Mouse (Mus musculus) spleen, adult 2 months (tissue): ENCODE results near the gene Prss44. TPM values are rescaled to one million over a fixed set of nuclear protein-coding genes. Genes with fewer than 3 reads are reported as not detected.

Experiments
- DNase-seq, 2 experiments: peaks; one replicate each; pipeline versions ENCODE4 v3.0.0 to v3.0.0-alpha.2; 2012 to 2021; ENCODE audit warnings: low spot score in 2 of 2, low read depth in 1 of 2
- H3K27ac ChIP-seq: fragments of 200-500 bp; 2 replicates; pipeline ENCODE4 v1.5.1; 2012; ENCODE audit warnings: low read length, inconsistent platforms; ENCODE audit not compliant: insufficient read depth
- H3K27me3 ChIP-seq: fragments of 200-500 bp; 2 replicates; pipeline ENCODE4 v1.6.1; 2012; ENCODE audit warnings: mild to moderate bottlenecking, moderate library complexity, low read length, inconsistent platforms; ENCODE audit not compliant: control insufficient read depth, insufficient read depth
- H3K36me3 ChIP-seq: fragments of 200-500 bp; 2 replicates; pipeline ENCODE4 v1.6.1; 2012; ENCODE audit warnings: mild to moderate bottlenecking, low read length, inconsistent platforms; ENCODE audit not compliant: control insufficient read depth, insufficient read depth
- H3K4me1 ChIP-seq: fragments of 200-500 bp; 2 replicates; pipeline ENCODE4 v1.6.1; 2011; ENCODE audit warnings: inconsistent platforms; ENCODE audit not compliant: control insufficient read depth, insufficient read depth, insufficient read length
- H3K4me3 ChIP-seq: fragments of 200-500 bp; 2 replicates; pipeline ENCODE4 v1.5.1; 2011; ENCODE audit warnings: mild to moderate bottlenecking, inconsistent platforms; ENCODE audit not compliant: insufficient read depth, insufficient read length; ENCODE audit errors: extremely low read depth
- CTCF ChIP-seq: fragments of 200-500 bp; IDR thresholded peaks from 2 replicates; pipeline ENCODE4 v1.5.1; 2011; ENCODE audit warnings: mild to moderate bottlenecking, inconsistent platforms; ENCODE audit not compliant: insufficient read depth, insufficient read length, insufficient replicate concordance; ENCODE audit errors: extremely low read depth
- POLR2A ChIP-seq: fragments of 200-500 bp; IDR thresholded peaks from 2 replicates; pipeline ENCODE4 v1.6.1; 2011; ENCODE audit warnings: low read depth, low read length, inconsistent platforms
- WGBS: fragments of 180-500 bp; shearing (Covaris S2); methylation state at CpG from one replicate; pipeline ENCODE4 v1.1.7; 2018; 5-methylcytosine and 5-hydroxymethylcytosine counted together
- polyA plus RNA-seq: library from polyadenylated mRNA; depleted of rRNA; stranded (reverse); fragments of >200 nt; gene quantifications from 2 replicates; pipeline ENCODE4 v1.2.3, GENCODE M21; 2012; rRNA removed

Gene Prss44
- polyA plus RNA-seq, 1 experiment: not detected

DNA sequence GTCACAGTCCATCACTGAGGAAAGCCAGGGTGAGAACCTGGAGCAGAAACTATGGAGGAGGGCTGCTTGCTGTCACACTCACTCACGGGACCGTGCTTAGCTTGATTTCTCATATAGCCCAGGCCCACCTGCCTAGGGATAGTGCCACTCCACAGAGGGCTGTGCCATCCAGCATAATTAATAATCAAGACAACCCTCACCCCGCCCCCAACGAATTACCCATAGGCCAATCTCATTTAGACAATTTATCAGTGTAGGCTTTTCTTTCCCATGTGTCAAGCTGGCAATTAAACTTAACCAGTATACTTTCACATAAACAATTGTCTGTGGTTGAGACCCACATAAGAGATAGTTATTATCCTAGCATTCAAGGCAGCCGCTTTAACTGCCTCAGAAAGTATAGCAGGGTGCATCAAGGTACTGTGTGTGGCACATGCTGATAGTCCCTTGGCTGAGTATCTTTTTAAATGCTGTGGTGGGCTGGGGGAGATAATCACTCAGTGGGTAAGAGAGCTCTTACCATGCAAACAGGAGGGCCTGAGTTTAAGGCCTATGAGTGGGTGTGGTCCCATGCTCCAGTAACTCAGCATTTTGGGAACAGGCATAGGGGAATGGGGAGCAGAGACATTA lies 45.3 kb downstream of the Prss44 start:
- Histone ChIP-seq H3K4me1 (peaks cover 4% of the 10 kb centered on the region; the same call in 1 of the 2 replicates), H3K27ac (no peak overlapping the region), H3K36me3 (no peaks in the 10 kb centered on the region), H3K4me3 (no peak overlapping the region), H3K27me3 (peaks cover 7% of the 10 kb centered on the region; the same call in 1 of the 2 replicates)
- WGBS: 78% methylated on average over 5 of the region's 5 CpGs
- no peak for TF ChIP-seq CTCF
- TF ChIP-seq POLR2A: no peak
- no peak for DNase-seq

DNA sequence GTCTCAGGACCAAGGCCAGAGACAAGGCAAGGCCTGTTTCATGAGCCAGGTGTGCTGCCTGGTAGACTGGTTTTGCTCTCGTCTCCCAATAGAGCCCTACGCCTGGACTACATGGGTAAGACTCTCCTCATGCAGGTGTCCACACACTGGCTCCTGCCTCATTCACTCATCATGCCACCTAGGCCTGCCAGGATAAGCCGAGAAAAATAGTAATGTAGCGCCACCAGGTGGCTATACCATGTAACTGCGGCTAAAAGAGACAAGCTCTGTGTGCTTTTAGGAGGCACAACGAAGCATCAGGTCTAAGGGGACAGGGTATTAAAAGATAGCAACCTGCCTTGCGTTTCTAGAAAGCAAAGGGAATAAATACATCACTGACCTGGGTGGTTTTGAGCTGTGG lies 57.2 kb downstream of the Prss44 start:
- Histone ChIP-seq H3K4me1 (no peaks in the 10 kb centered on the region), H3K27me3 (no peaks in the 10 kb centered on the region), H3K27ac (no peak overlapping the region), H3K4me3 (no peak overlapping the region), H3K36me3 (no peaks in the 10 kb centered on the region)
- WGBS: 17% methylated on average over 7 of the region's 7 CpGs
- peak; percentile 43; the same call in 1 of the 2 replicates for TF ChIP-seq CTCF
- no peak for TF ChIP-seq POLR2A
- no peak for DNase-seq

Other genes starting within 250 kb of the Prss44 start
- 5.2 and 5.5 TPM in 2 replicates for gene Nradd, start 189.5 kb upstream of the Prss44 start, polyA plus RNA-seq
- gene Nbeal2, start 159.8 kb upstream of the Prss44 start, polyA plus RNA-seq: 78.9 and 82.2 TPM in 2 replicates
- gene Ccdc12, start 157.5 kb upstream of the Prss44 start, polyA plus RNA-seq: 103 and 110 TPM in 2 replicates
- gene Myl3, start 72.1 kb upstream of the Prss44 start, polyA plus RNA-seq: 0.94 TPM in 1 of 2 replicates, not detected in the other
- gene Pth1r, start 66.8 kb upstream of the Prss44 start, polyA plus RNA-seq: 11.0 and 14.0 TPM in 2 replicates
- not detected in 2 replicates for gene Prss42, start 15.8 kb upstream of the Prss44 start, polyA plus RNA-seq
- not detected in 2 replicates for gene Prss43, start 12.7 kb downstream of the Prss44 start, polyA plus RNA-seq
- not detected in 2 replicates for gene Prss45, start 20.6 kb downstream of the Prss44 start, polyA plus RNA-seq
- gene Prss46, start 30.5 kb downstream of the Prss44 start, polyA plus RNA-seq: not detected in 2 replicates
- gene Prss50, start 44.0 kb downstream of the Prss44 start, polyA plus RNA-seq: 3.5 and 5.5 TPM in 2 replicates
- 58.9 and 64.3 TPM in 2 replicates for gene Als2cl, start 65.9 kb downstream of the Prss44 start, polyA plus RNA-seq
- 2.9 and 3.0 TPM in 2 replicates for gene Tmie, start 66.1 kb downstream of the Prss44 start, polyA plus RNA-seq
- gene Fam240a, start 102.9 kb downstream of the Prss44 start, polyA plus RNA-seq: 0.25 and 0.35 TPM in 2 replicates
- 0.08 and 0.14 TPM in 2 replicates for gene Tdgf1, start 132.2 kb downstream of the Prss44 start, polyA plus RNA-seq
- gene Lrrc2, start 137.6 kb downstream of the Prss44 start, polyA plus RNA-seq: 0.02 TPM in 1 of 2 replicates, not detected in the other
- gene Rtp3, start 176.6 kb downstream of the Prss44 start, polyA plus RNA-seq: 1.5 and 2.0 TPM in 2 replicates
- 12.3 and 14.1 TPM in 2 replicates for gene Ltf, start 205.3 kb downstream of the Prss44 start, polyA plus RNA-seq
- 5.3 and 5.4 TPM in 2 replicates for gene Ccrl2, start 243.5 kb downstream of the Prss44 start, polyA plus RNA-seq